Mouse (Mus musculus) CH12F3 (cell line): ENCODE measurements around the gene Fbxw22.
"Not testable (repeated sequence)": the region's sequence is repeated elsewhere in the genome, so short reads cannot be mapped to it uniquely, and the experiment has no call there.

ENCODE experiments used
- in situ Hi-C: fragments of 300-500 bp; cut with MboI; formaldehyde crosslinking; loops from 2 replicates; pipeline ENCODE4 v1.14.3; 2020; ENCODE audit warnings: low sequenced_read_pairs

Gene Fbxw22

GRCm38 (mm10) chr9:109404196-109404595, at the start of gene Fbxw22:
Fbxw22 (minus strand) TSS chr9:109404296.
- in situ Hi-C loops = not testable (repeated sequence)

DNA sequence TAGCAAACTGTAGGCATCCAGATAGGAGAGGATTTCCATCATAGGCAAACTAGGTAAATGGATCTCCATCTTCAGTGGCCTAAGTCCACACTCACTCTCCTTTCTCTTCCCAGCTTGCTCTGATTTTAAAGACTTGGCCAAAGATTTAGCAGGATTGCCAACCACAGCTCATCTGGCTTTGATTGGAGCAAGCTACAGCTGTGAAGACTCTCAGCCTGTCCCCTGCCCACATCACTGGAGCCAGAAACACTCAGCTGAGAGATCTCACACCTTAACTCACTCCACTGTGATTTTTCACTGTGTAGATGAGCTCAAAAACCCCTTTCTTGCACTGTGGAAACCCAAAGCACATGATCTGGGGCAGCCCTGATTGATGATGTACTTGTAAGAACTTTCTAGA, 44.9 kb upstream of the Fbxw22 start, which contains the start of gene Fbxw16:
Gene Fbxw16 (minus strand): TSS at position 101 of the 400 bp plus-strand sequence.
- in situ Hi-C loops = no loop called here

- in situ Hi-C loops = no loop called here
Measured at GRCm38 (mm10) chr9:109432956-109433355, 28.9 kb upstream of the Fbxw22 start.

- in situ Hi-C loops = not testable (repeated sequence)
Measured at GRCm38 (mm10) chr9:109339559-109339958, 64.5 kb downstream of the Fbxw22 start, which contains the start of gene Fbxw28. Fbxw28 (minus strand) TSS chr9:109339659.
